Mouse (Mus musculus): Measurements from ENCODE around the gene Camkv.
A peak's percentile ranks its signal among the peaks of the same experiment; 100 is the strongest.

Camkv gene

DNA sequence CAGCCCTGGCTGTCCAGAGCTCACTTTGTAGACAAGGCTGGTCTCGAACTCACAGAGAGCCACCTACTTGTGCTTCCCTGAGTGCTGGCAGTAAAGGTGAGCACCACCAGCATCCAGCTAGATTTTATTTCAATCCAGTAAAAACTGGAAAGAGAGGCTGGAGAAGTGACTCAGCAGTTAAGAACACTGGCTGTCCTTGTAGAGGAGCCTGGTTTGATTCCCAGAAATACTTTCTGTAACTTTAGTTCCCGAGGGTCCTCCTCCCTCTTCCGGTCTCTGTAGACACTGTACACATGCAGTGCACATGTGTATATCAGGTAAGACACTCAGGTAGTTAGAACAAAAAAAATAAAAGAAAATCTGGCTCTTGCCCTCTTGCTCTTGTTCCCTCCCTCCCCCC is 52.5 kb downstream of the Camkv start:
- DNase-seq (ENCODE audit: low read depth, low spot score) = peak; percentile 26

GRCm38 (mm10) chr9:107992197-107992596 is 56.7 kb downstream of the Camkv start, which contains the start of gene Cdhr4:
Cdhr4 (plus strand) TSS chr9:107992497.
- DNase-seq (ENCODE audit: low read depth, low spot score) = peak; percentile 30

DNA sequence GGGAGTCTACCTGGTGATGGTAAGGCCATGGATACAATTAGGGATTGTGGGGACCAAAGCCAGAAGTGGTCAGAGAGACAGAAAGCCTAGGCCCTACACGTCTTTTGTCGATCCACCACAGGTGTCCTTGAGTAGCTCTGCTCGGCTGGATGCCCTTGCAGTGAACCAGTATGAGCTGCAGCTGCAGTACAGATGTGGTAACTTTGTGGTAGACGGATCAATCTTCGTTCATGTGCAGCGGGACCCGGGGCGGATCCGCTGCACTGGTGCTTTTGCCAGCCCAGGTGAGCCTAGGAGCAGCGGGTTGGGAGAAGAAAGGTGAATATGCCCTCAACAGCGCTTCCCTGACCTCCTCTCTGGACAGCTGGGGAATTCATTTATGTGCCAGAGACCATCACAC is 57.5 kb downstream of the Camkv start:
- no peak for DNase-seq (ENCODE audit: low read depth, low spot score)

DNA sequence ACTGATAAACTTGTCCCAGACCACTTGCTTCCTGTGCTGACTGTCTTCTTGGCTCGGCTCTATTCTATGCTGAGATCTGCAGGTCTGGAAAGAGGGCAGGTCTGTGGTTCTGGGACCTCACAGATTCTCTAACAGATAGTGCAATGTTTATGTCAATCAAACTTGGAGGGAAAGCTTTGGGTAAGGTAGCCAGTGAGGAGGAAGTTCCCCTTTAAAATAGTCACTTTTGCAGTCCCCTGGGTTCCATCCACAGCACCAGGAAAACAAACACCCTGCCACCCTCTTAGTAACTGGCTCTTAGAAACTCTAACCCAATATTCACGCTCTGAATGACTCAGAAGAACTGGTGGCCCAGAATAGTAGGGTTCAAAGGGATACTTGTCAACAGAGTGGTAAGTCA is 59.0 kb downstream of the Camkv start:
- no peak for DNase-seq (ENCODE audit: low read depth, low spot score)

- peak; percentile 40 for DNase-seq (ENCODE audit: low read depth, low spot score)
Observed at GRCm38 (mm10) chr9:107995513-107995912, 60.0 kb downstream of the Camkv start.

GRCm38 (mm10) chr9:107996049-107996448 is 60.6 kb downstream of the Camkv start, which contains the start of gene Gm20662:
Gm20662 (plus strand) TSS chr9:107996349.
- no peak for DNase-seq (ENCODE audit: low read depth, low spot score)

Measured in ZHBTc4 (cell line).